Mouse (Mus musculus) midbrain, embryonic 16.5 days (tissue): ENCODE measurements around the gene Arl11. TPM values are rescaled to one million over a fixed set of nuclear protein-coding genes. Genes with fewer than 3 reads are reported as not detected.
A peak's percentile ranks its signal among the peaks of the same experiment; 100 is the strongest.

Experiments used
- ATAC-seq: fragments of 200-750 bp; cut with Nextera tagmentation; 2 replicates; pipeline ENCODE4 v1.8.0; 2017; ENCODE audit warnings: moderate TSS enrichment
- H3K27ac ChIP-seq: fragments of 300-500 bp; sonication (generic); 2 replicates; pipeline ENCODE4 v1.5.1; 2014; ENCODE audit warnings: mild to moderate bottlenecking, low read length, mixed read lengths
- H3K27me3 ChIP-seq: fragments of 300-500 bp; sonication (generic); 2 replicates; pipeline ENCODE4 v1.6.1; 2014; ENCODE audit warnings: low read depth, low read length, mixed read lengths; ENCODE audit not compliant: control insufficient read depth, insufficient read depth
- H3K36me3 ChIP-seq: fragments of 300-500 bp; sonication (generic); 2 replicates; pipeline ENCODE4 v1.6.1; 2014; ENCODE audit warnings: mild to moderate bottlenecking, low read length, moderate library complexity, mixed read lengths; ENCODE audit not compliant: control insufficient read depth, insufficient read depth
- H3K4me1 ChIP-seq: fragments of 300-500 bp; sonication (generic); 2 replicates; pipeline ENCODE4 v1.6.1; 2014; ENCODE audit warnings: mild to moderate bottlenecking, low read length, mixed read lengths; ENCODE audit not compliant: control insufficient read depth, insufficient read depth
- H3K4me2 ChIP-seq: fragments of 300-500 bp; sonication (generic); 2 replicates; pipeline ENCODE4 v1.6.1; 2014; ENCODE audit warnings: mild to moderate bottlenecking, low read length, mixed read lengths
- H3K4me3 ChIP-seq: fragments of 300-500 bp; sonication (generic); 2 replicates; pipeline ENCODE4 v1.5.1; 2014; ENCODE audit warnings: low read depth, mild to moderate bottlenecking, low read length, moderate library complexity, mixed read lengths
- H3K9ac ChIP-seq: fragments of 300-500 bp; sonication (generic); 2 replicates; pipeline ENCODE4 v1.6.1; 2014; ENCODE audit warnings: low read depth, low read length, mixed read lengths
- H3K9me3 ChIP-seq: fragments of 300-500 bp; sonication (generic); replicated peaks from 2 replicates; pipeline ENCODE4 v1.6.1; 2014; ENCODE audit warnings: mild to moderate bottlenecking, low read length, mixed read lengths; ENCODE audit not compliant: control insufficient read depth, poor library complexity, severe bottlenecking
- WGBS: fragments of 180-500 bp; shearing (Covaris S2); extraction: QIAGEN DNeasy Blood & Tissue Kit; methylation state at CpG from one replicate; pipeline ENCODE4 v1.1.7; 2014; 5-methylcytosine and 5-hydroxymethylcytosine counted together
- polyA plus RNA-seq: library from polyadenylated mRNA; unstranded; fragments of >200 nt; fragmentation: Nextera tagmentation; extraction: Ambion mirVana; gene quantifications from 2 replicates; pipeline ENCODE4 v1.2.1, GENCODE M21; 2015

The Arl11 gene
- polyA plus RNA-seq, 1 experiment from 2014 or later, result 0.64 TPM

- ATAC-seq, result no peak
- H3K9ac ChIP-seq, result no peak overlapping the region
- no peaks in the 10 kb centered on the region for H3K4me1 ChIP-seq
- WGBS, result 19% methylated on average over 6 of the region's 6 CpGs
- no peaks in the 10 kb centered on the region for H3K9me3 ChIP-seq
- no peaks in the 10 kb centered on the region for H3K27me3 ChIP-seq
- no peaks in the 10 kb centered on the region for H3K36me3 ChIP-seq
- H3K4me2 ChIP-seq, result peak overlapping the region; percentile 14; the same call in 1 of the 2 replicates
- no peak overlapping the region for H3K4me3 ChIP-seq
- no peak overlapping the region for H3K27ac ChIP-seq
Measured at GRCm38 (mm10) chr14:61294738-61295079, 14.8 kb upstream of the Arl11 start.

GRCm38 (mm10) chr14:61299810-61300209, 9.7 kb upstream of the Arl11 start:
- H3K27me3 ChIP-seq, result no peaks in the 10 kb centered on the region
- WGBS, result 94% methylated on average over 6 of the region's 6 CpGs

DNA sequence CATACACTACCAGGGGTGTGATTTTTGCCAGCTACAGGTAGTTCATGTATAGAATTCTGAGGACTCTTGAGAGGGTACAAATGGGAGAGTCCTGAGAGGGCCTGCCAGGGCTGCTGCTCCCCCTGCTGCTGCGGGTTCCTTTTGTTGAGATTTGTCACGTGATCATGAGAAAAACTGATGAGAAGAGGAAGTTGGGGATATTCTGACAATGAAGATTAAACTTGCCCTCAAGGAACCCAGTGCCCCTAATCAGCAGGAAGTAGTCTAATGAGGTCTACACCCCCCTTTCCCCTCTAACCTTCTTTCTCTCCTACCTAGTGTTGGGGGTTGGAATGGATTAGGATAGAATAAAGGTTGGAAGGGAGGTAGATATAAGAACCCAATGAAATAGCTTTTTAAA, 8.2 kb upstream of the Arl11 start:
- Histone ChIP-seq H3K9ac (no peak overlapping the region), H3K27ac (no peak overlapping the region), H3K9me3 (no peaks in the 10 kb centered on the region), H3K4me3 (no peak overlapping the region), H3K4me2 (no peak overlapping the region), H3K36me3 (no peaks in the 10 kb centered on the region), H3K4me1 (no peaks in the 10 kb centered on the region), H3K27me3 (no peaks in the 10 kb centered on the region)
- no peak for ATAC-seq
- 60% methylated on average over 2 of the region's 2 CpGs for WGBS

More at GRCm38 (mm10) chr14:61299810-61300209, 9.7 kb upstream of the Arl11 start:
- H3K4me2 ChIP-seq, result no peak overlapping the region
- ATAC-seq, result no peak
- no peaks in the 10 kb centered on the region for H3K4me1 ChIP-seq
- no peaks in the 10 kb centered on the region for H3K36me3 ChIP-seq
- H3K9ac ChIP-seq, result no peak overlapping the region
- no peak overlapping the region for H3K4me3 ChIP-seq
- H3K9me3 ChIP-seq, result no peaks in the 10 kb centered on the region
- H3K27ac ChIP-seq, result no peak overlapping the region

- H3K4me2 ChIP-seq, result no peak overlapping the region
Measured at GRCm38 (mm10) chr14:61302428-61302827, 7.1 kb upstream of the Arl11 start.

GRCm38 (mm10) chr14:61303969-61304609, 5.5 kb upstream of the Arl11 start:
- ATAC-seq, result no peak
- Histone ChIP-seq H3K27me3 (no peaks in the 10 kb centered on the region), H3K4me2 (no peak overlapping the region), H3K9me3 (no peaks in the 10 kb centered on the region), H3K36me3 (no peaks in the 10 kb centered on the region), H3K4me3 (no peak overlapping the region), H3K9ac (no peak overlapping the region), H3K4me1 (no peaks in the 10 kb centered on the region), H3K27ac (no peak overlapping the region)
- WGBS, result 88% methylated on average over 4 of the region's 4 CpGs

More at GRCm38 (mm10) chr14:61302428-61302827, 7.1 kb upstream of the Arl11 start:
- Histone ChIP-seq H3K36me3 (no peaks in the 10 kb centered on the region), H3K27me3 (no peaks in the 10 kb centered on the region), H3K4me1 (no peaks in the 10 kb centered on the region), H3K27ac (no peak overlapping the region), H3K4me3 (no peak overlapping the region), H3K9me3 (no peaks in the 10 kb centered on the region), H3K9ac (no peak overlapping the region)
- 79% methylated on average over 2 of the region's 2 CpGs for WGBS
- no peak for ATAC-seq

- Histone ChIP-seq H3K4me3 (no peak overlapping the region), H3K4me2 (no peak overlapping the region), H3K4me1 (no peaks in the 10 kb centered on the region), H3K36me3 (no peaks in the 10 kb centered on the region), H3K9ac (no peak overlapping the region), H3K9me3 (no peaks in the 10 kb centered on the region), H3K27ac (no peak overlapping the region), H3K27me3 (no peaks in the 10 kb centered on the region)
- no peak for ATAC-seq
- 77% methylated on average over 7 of the region's 7 CpGs for WGBS
Measured at GRCm38 (mm10) chr14:61310036-61310772, 651 bp downstream of the Arl11 start.

DNA sequence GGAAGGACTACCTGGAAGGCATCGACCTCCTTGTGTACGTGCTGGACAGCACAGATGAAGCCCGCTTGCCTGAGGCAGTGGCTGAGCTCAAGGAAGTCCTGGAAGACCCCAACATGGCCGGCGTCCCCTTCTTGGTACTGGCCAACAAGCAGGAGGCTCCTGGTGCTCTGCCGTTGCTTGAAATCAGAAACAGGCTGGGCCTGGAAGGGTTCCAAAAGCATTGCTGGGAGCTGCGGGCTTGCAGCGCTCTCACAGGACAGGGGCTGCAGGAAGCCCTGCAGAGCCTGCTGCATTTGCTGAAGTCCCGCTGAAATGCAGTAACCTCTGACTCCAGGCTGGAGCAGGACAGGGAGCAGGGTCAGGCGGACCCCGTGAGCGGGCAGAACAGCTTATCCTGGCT, 1.4 kb downstream of the Arl11 start:
- no peaks in the 10 kb centered on the region for H3K27me3 ChIP-seq
- WGBS, result 67% methylated on average over 12 of the region's 12 CpGs
- no peaks in the 10 kb centered on the region for H3K4me1 ChIP-seq
- no peaks in the 10 kb centered on the region for H3K36me3 ChIP-seq
- H3K9me3 ChIP-seq, result no peaks in the 10 kb centered on the region
- no peak overlapping the region for H3K27ac ChIP-seq
- H3K9ac ChIP-seq, result no peak overlapping the region
- no peak for ATAC-seq
- H3K4me2 ChIP-seq, result no peak overlapping the region
- no peak overlapping the region for H3K4me3 ChIP-seq

DNA sequence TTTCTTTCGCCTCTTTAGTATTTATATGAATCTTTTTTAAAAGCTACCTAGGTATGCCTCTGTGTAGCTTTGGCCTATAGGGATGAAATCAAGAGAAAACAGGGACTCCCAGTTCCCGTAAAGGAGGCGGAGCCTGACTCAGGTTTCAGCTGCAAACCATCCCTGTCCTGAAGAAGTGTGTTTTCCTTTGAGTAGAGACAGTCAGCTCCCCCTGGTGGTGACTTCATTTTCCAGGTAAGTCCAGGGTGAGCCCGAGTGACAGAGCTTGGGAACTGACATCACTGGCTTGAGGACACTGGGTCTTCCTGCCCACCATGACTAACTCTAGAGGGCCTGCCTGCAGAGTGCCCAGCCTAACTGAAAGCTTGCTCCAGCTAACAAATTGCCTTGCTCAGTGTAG, 7.3 kb downstream of the Arl11 start:
- Histone ChIP-seq H3K4me1 (no peaks in the 10 kb centered on the region), H3K4me3 (no peak overlapping the region), H3K4me2 (no peak overlapping the region), H3K36me3 (no peaks in the 10 kb centered on the region), H3K27ac (no peak overlapping the region), H3K9me3 (no peaks in the 10 kb centered on the region), H3K27me3 (no peaks in the 10 kb centered on the region), H3K9ac (no peak overlapping the region)
- ATAC-seq, result no peak
- 40% methylated on average over 4 of the region's 4 CpGs for WGBS

GRCm38 (mm10) chr14:61320765-61321164, 11.2 kb downstream of the Arl11 start:
- no peak overlapping the region for H3K4me2 ChIP-seq
- no peaks in the 10 kb centered on the region for H3K4me1 ChIP-seq
- peaks cover 4% of the 10 kb centered on the region; the same call in 1 of the 2 replicates for H3K9me3 ChIP-seq
- H3K27ac ChIP-seq, result no peak overlapping the region
- H3K4me3 ChIP-seq, result no peak overlapping the region
- no peak for ATAC-seq
- H3K36me3 ChIP-seq, result no peaks in the 10 kb centered on the region
- H3K9ac ChIP-seq, result no peak overlapping the region
- WGBS, result 91% methylated on average over 1 of the region's 1 CpGs
- no peaks in the 10 kb centered on the region for H3K27me3 ChIP-seq
